Mouse (Mus musculus) cerebellum, adult 2 months (tissue): Measurements from ENCODE around the gene Hoxd12.

ENCODE experiments used
- CTCF ChIP-seq: fragments of 200-500 bp; IDR thresholded peaks from 2 replicates; pipeline ENCODE4 v1.5.1; 2011; ENCODE audit warnings: low read depth, mild to moderate bottlenecking, control low read depth, low read length, moderate library complexity, borderline replicate concordance; ENCODE audit not compliant: insufficient read depth
- POLR2A ChIP-seq: fragments of 200-500 bp; IDR thresholded peaks from 2 replicates; pipeline ENCODE4 v1.6.1; 2011; ENCODE audit warnings: low read length, control low read depth, borderline replicate concordance; ENCODE audit not compliant: insufficient read depth

DNA sequence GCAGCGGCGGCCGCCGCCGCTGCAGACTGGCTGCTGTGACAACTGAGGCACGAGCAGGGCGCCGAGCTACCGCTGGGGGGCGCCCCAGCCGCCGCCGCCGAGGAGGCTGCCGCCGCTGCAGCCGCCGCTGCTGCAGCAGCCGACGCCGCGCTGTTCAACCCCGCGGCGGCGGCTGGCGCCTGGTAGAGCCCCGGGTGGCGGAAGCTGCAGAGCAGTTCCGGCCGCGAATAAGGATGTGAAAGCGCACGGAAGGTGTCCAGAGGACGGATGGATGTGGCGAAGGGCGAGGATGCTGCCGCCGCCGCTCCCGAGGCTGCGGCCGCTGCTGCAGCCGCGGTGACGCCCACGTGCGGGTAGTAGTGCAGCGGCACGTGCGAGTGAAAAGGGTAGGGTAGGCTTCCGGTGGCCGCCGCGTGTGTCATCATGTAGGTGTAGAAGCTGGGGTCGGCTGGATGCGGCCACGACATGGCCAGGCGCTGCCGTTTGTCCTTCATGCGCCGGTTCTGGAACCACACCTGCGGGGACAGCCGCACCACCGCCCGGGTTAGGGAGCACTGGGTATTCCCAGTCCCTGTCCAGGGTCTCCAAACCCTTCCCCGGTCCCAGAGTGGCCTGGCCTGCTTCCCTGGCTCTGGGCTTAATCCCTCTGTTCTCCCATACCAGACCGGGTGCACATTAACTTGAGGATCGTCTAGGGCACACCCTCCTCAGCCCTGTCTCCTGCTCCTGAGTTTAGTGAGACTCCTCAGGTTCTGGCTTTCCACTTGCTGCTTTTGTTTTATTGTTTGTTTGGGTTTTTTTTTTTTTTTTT lies 18.8 kb upstream of the Hoxd12 start:
- TF ChIP-seq CTCF (no peak), POLR2A (no peak)
